Mouse (Mus musculus) frontal cortex, postnatal 25 days (tissue): ENCODE results near the gene Pigl.
"Not testable (repeated sequence)": the region's sequence is repeated elsewhere in the genome, so short reads cannot be mapped to it uniquely, and the experiment has no call there.

ENCODE experiments used
- DNase-seq, 2 experiments: peaks; one replicate each; pipeline ENCODE4 v3.0.0; 2022; ENCODE audit warnings: low spot score in 2 of 2

The Pigl gene

DNA sequence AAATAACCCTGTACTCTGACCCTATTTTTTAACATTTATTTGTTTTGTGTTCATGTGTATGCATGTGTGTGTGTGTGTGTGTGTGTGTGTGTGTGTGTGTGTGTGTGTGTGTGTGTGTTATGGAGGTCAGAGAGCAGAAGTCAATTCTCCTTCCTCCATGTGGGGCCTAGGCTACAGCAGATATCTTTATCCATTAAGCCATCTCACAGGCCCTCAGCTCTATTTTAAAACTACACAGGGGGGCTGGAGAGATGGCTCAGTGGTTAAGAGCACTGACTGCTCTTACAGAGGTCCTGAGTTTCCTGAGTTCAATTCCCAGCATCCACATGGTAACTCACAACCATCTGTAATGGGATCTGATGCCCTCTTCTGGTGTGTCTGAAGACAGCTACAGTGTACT is 9.0 kb downstream of the Pigl start:
- not testable (repeated sequence) for DNase-seq

DNA sequence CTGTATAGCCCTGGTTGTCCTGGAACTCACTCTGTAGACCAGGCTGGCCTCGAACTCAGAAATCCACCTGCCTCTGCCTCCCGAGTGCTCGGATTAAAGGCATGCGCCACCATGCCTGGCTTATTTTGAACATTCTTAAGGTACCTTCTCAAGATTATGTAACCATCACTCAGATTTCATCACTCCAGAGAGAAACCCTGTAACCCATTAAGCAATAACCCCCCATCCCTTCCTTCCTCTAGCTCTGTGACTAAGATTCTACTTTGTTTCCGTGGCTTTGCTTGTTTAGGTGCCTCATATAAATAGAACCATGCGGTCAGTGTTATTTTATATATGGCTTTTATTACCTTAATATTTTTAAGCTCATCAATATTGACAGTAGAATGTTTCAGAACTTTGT is 12.2 kb downstream of the Pigl start:
- no peak for DNase-seq

DNA sequence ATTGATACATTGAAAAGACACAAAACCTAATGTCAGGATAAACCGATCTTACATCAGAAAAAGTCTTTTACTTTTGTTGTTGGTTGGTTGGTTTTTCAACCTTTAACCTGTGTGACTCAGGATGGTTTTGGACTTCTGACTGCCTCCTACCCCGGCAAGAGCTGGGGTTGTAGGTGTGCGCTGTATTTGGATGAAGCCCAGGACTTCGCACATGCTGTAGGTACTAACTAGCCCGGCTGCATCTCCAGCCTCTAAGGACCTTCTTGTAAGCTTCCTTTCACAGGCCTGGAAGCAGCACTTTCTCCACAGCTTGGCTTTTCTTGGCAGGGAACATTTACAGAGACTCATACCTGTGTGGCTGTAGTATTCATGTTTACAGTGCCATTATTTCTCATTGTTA is 15.3 kb downstream of the Pigl start:
- no peak for DNase-seq

- DNase-seq = no peak
Observed at GRCm38 (mm10) chr11:62476156-62476555, 17.9 kb downstream of the Pigl start.

- DNase-seq = no peak
Observed at GRCm38 (mm10) chr11:62478931-62479330, 20.7 kb downstream of the Pigl start.

DNA sequence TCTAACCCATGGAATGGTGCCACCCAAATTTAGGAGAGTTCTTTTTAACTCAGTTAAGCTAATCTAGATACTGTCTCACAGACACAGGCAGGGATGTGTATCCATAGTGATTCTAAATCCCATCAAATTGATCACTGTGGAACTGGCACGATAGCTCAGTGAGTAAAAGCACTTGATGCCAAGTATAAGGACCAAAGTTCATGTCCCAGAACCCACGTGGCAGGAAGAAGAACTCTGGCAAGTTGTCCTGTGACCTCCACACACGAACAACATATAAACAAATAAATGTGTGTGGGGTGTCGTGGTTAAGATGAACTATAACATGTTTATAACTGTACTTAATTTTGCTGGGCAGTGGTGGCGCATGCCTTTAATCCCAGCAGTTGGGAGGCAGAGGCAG is 21.3 kb downstream of the Pigl start:
- no peak for DNase-seq

GRCm38 (mm10) chr11:62486949-62487348 is 28.7 kb downstream of the Pigl start:
- DNase-seq = no peak

DNA sequence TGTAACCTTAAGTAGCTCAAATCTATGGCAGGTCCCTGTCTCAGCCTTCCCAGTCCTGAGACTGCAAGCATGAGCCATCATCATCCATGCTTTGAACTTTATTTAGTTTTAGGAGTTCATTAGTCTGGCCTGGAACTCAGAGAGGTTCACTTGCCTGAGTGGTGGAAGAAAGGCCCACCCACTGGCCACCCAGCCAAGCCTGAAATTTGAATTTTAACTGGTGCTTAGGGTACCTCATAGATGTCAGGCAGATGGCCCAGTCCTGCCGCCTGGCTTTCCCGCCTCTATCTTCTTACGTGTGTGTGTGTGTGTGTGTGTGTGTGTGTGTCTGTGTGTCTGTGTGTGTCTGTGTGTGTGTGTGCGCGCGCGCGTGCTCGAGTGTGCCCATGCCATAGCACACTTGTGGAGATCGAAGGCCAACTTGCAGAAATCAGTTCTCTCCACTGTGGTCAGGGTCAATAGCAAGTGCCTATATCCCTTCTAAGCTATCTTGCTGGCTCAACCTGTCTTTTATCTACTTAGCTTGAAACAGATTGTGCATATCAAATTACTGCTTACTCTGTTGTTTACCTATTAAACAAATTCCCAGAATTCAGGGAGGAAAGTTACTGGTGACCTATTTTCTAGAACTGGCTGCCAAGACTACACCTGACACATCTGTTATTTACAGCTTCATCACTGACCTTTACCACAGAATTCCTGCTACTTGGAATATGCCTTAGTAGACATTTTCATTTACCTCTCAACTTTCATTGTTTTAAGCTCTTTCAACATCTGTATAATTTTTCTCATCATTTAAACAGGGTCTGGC is 29.5 kb downstream of the Pigl start:
- DNase-seq = no peak

DNA sequence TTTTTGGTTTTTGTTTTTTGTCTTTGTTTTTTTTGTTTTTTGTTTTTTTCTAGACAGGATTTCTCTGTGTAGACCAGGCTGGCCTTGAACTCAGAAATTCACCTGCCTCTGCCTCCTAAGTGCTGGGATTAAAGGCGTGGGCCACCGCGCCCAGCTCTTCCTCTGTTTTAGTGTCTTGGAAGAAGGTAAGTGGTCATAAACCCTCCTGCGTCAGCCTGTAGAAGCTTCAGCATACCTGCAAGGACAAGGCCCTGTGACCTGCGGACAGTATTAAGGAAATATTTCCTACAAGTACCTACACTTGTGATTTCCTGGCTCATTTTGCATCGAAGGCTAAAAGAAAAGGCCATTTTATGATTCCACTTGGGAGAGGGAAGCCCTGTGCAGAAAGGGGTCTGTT is 35.4 kb downstream of the Pigl start:
- DNase-seq = no peak

DNA sequence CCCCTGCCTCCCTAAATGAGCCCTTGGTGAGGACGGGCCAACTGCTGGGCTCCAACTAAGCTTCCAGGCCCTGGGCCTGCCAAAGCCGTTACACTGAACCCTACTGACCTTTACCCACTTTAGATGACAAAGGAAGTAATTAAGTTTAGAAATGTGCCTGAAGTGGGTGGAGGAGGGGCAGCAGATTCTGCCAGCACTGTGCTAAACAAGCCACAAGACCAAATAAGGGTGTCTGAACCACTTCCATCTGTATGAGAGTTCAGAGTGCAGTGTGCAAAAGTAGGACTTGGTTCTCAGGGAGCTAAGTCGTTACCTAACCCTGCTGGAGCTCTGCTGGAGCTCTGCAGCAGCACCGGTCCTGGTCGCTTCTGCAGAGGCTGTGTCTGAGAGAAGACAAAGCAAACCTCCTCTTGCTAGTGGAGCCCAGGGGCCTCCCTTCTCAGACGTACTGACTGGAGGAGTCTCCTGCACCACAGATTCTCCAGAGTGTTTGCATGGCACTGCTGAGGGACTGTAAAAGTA is 36.6 kb downstream of the Pigl start:
- DNase-seq = no peak

DNA sequence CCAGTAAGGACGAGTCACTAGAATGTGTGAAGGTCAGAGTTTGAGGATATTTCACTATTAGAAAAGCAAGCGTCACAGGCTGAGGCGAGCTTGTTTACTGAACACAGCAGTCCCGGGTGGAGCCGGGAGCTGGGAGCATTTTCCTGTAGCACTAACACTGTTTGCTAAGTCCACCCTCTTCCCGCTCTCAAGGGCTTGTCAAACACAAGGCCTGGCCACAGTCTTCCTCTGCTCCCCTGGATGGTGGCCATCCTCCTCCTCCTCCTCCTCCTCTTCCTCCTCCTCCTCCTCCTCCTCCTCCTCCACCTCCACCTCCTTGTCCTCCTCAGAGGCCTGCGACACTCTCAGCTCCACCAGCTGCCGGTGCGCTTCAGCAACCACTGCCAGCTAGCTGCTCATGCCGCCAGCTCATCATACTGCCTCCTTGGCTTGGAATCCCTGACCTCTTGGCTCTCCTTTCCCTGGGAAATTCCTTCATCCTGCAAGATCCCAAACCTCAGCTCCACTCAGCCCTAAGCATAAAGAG is 37.1 kb downstream of the Pigl start:
- no peak for DNase-seq

GRCm38 (mm10) chr11:62496151-62496715 is 38.0 kb downstream of the Pigl start:
- no peak for DNase-seq

GRCm38 (mm10) chr11:62497181-62497580 is 38.9 kb downstream of the Pigl start:
- DNase-seq = no peak

DNA sequence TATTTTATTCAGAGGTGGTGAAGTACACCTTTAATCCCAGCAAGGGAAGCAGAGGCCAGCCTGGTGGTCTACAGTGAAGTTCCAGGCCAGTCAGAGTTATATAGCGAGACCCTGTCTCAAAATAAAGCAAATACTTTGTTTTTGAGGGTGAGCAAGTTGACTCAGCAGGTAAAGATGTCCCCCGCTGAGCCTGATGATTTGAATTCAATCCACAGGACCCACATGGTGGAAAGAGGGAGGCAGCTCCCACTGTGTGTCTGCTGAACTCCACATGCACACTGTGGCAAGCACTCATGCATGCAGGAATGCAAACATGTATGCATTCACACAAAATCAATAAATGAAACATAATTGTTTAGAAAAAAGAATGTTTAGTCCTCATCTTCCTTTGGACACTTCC is 40.5 kb downstream of the Pigl start:
- no peak for DNase-seq

DNA sequence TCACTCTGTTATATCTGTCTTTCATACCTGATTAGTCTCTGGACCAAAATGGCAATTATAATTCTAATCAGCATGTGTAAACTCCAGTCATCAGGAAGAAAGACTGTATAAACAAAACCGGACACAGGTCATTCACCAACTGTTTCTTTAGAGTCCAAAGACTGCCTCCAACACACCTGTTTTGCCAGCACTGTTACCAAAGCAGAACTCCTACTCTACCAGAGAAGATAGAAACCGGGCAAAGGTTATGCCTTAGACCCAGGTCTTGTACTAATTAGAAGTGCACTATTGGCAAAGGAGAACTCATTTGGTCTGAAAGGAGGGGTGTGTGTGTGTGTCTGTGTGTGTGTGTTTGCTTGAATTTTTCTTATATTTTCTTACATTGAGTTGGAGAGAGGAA is 42.3 kb downstream of the Pigl start:
- DNase-seq = no peak

DNA sequence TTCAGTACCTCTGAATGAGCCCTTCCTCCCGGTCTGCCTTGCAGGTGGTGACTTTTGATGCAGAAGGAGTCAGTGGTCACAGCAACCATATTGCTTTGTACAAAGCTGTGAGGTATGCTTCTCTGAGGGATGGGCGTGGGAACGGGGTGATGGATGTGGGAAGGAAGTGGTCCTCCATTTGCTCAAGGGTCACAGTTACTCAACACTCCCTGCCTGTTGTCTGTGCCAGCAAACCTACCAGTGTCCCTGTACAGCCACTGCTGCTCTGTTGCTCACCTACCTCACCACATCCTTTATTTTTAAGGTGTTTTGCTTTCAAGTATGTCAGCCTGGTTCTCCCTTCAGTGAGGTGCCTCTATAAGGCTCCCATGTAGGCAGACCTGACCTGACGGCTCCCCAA is 49.4 kb downstream of the Pigl start:
- no peak for DNase-seq

DNA sequence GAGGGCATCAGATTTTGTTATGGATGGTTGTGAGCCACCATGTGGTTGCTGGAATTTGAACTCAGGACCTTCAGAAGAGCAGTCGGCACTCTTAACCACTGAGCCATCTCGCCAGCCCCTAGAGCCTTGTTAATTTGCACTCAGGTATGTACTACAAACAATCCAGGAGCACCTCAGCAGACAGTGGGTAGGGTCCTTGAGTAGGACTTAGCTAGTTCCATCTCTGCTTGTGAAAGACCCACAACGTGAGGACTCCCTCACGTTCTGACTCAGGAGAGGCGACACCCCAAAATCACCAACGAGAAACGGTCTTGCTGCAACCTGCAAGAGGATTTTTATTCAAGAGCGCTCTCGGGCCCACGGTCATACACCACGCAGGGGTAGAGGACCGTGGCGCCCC is 50.1 kb downstream of the Pigl start:
- DNase-seq = not testable (repeated sequence)

GRCm38 (mm10) chr11:62508816-62509215 is 50.6 kb downstream of the Pigl start:
- DNase-seq = not testable (repeated sequence)

DNA sequence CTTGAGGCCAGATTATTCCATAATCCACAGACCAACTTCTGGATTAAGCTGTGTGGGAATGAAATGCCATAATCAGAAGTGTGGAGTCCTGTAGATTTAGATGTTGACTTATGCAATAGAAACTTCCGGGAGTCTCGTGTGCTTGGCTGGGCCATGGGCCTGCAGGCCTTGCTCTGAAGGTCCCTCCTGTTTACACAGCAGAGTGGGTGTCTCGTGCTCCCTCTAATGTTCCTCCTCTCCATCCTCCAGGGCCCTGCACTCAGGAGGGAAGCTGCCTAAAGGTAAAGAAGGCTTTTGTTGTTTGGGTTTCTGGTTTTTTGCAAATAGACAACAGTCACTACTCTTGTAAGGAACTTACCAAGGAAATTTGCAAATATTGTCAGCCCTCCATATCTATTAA is 51.3 kb downstream of the Pigl start:
- DNase-seq = no peak

GRCm38 (mm10) chr11:62510956-62511355 is 52.7 kb downstream of the Pigl start:
- DNase-seq = no peak

DNA sequence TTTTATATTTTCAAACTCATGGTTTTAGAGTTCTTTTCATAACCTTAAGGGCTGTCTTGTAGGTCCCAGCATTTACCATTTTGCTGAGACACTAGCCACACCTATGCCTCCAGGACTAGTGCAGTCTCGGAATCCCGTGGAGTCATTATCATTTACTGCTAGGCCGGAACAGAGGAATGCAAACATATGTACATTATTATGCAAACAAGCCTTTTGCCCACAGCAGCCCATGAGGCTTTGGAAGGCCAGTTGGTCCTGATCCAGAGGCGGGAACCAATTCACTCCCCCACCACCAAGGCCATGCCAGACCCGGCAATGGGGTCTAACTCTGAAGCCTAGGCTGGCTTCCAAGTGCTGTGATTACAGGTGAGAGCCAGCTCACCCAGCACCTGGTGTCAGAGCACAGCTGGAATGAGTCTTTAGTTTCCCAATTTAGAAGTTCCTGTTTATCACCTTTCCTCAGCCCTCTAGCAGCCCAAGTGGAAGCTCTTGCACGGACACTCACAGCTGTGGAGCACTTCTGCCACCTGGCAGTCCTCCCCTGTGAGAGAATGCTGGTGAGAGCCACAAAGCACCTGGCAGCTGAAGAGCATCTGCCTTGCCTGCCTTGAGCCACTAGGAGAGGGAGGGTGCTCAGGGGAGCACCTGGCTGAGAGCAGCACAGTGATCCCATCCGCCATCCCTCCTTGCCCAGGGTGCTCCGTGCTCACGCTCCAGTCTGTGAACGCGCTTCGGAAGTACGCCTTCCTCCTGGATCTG is 53.4 kb downstream of the Pigl start:
- DNase-seq = no peak

GRCm38 (mm10) chr11:62512529-62513080 is 54.3 kb downstream of the Pigl start:
- no peak for DNase-seq
